Mouse (Mus musculus) heart, embryonic 16.5 days (tissue): ENCODE measurements around the gene Crybb1. TPM values are rescaled to one million over a fixed set of nuclear protein-coding genes. Genes with fewer than 3 reads are reported as not detected.
A peak's percentile ranks its signal among the peaks of the same experiment; 100 is the strongest.

ENCODE experiments used
- ATAC-seq: fragments of 200-750 bp; cut with Nextera tagmentation; replicated peaks from 2 replicates; pipeline ENCODE4 v1.8.0; 2017; ENCODE audit warnings: moderate number of reproducible peaks; ENCODE audit not compliant: insufficient read depth, low FRiP score; ENCODE audit errors: extremely low read depth
- H3K27ac ChIP-seq: fragments of 300-500 bp; sonication (generic); 2 replicates; pipeline ENCODE4 v1.5.1; 2014; ENCODE audit warnings: mild to moderate bottlenecking, low read length, control low read depth, moderate library complexity
- H3K27me3 ChIP-seq: fragments of 300-500 bp; sonication (generic); 2 replicates; pipeline ENCODE4 v1.6.1; 2014; ENCODE audit warnings: low read length, mixed read lengths; ENCODE audit not compliant: control insufficient read depth, insufficient read depth
- H3K36me3 ChIP-seq: fragments of 300-500 bp; sonication (generic); 2 replicates; pipeline ENCODE4 v1.6.1; 2014; ENCODE audit not compliant: control insufficient read depth, insufficient read depth
- H3K4me1 ChIP-seq: fragments of 300-500 bp; sonication (generic); 2 replicates; pipeline ENCODE4 v1.6.1; 2014; ENCODE audit warnings: low read length, mixed read lengths; ENCODE audit not compliant: control insufficient read depth, insufficient read depth
- H3K4me2 ChIP-seq: fragments of 300-500 bp; sonication (generic); 2 replicates; pipeline ENCODE4 v1.6.1; 2014; ENCODE audit warnings: low read depth, mild to moderate bottlenecking, control low read depth, low read length
- H3K4me3 ChIP-seq: fragments of 300-500 bp; sonication (generic); 2 replicates; pipeline ENCODE4 v1.5.1; 2014; ENCODE audit warnings: mild to moderate bottlenecking, control low read depth, low read length
- H3K9ac ChIP-seq: fragments of 300-500 bp; sonication (generic); 2 replicates; pipeline ENCODE4 v1.6.1; 2014; ENCODE audit warnings: low read length, control low read depth
- H3K9me3 ChIP-seq: fragments of 300-500 bp; sonication (generic); replicated peaks from 2 replicates; pipeline ENCODE4 v1.6.1; 2016; ENCODE audit warnings: low read length; ENCODE audit not compliant: control insufficient read depth
- WGBS: fragments of 180-500 bp; shearing (Covaris S2); extraction: QIAGEN DNeasy Blood & Tissue Kit; methylation state at CpG from one replicate; pipeline ENCODE4 v1.1.7; 2014; 5-methylcytosine and 5-hydroxymethylcytosine counted together
- polyA plus RNA-seq: library from polyadenylated mRNA; unstranded; fragments of >200 nt; fragmentation: Nextera tagmentation; extraction: Ambion mirVana; gene quantifications from 2 replicates; pipeline ENCODE4 v1.2.1, GENCODE M21; 2015

Crybb1 gene
- polyA plus RNA-seq, 1 experiment from 2014 or later, result 1.5 TPM

DNA sequence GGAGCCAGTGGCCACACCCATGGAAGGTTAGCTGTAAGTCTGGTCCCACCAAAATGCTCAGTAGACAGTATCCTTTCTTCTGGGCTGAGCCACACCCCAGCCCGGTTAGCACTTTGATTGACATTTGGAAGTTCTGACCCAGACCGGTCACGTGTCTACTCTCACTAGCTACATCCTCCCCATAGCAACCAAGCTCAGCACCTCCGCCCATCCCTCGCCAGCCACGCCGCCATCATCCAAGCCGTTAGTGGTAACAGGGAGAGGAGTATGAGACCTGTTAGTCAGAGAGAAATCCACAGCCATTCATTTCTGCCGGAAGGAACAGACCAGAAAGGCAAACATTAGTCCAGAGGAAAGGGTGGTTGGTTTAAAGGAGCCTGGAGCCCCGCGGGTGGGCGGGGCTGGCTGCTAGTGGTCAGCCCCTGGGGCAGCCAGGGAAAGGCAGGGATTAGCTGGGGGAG is 40.3 kb upstream of the Crybb1 start:
- Histone ChIP-seq H3K36me3 (no peaks in the 10 kb centered on the region), H3K4me1 (peaks cover 2% of the 10 kb centered on the region), H3K27me3 (peaks cover 15% of the 10 kb centered on the region), H3K4me3 (no peak overlapping the region), H3K27ac (peak overlapping the region; percentile 19; the same call in 1 of the 2 replicates), H3K9ac (no peak overlapping the region), H3K4me2 (peak overlapping the region; percentile 10), H3K9me3 (no peaks in the 10 kb centered on the region)
- WGBS, result 28% methylated on average over 12 of the region's 12 CpGs
- no peak for ATAC-seq

- Histone ChIP-seq H3K4me3 (no peak overlapping the region), H3K27me3 (peaks cover 15% of the 10 kb centered on the region), H3K27ac (peak overlapping the region; percentile 19), H3K9me3 (no peaks in the 10 kb centered on the region), H3K4me2 (peak overlapping the region; percentile 10), H3K9ac (no peak overlapping the region), H3K36me3 (no peaks in the 10 kb centered on the region), H3K4me1 (peaks cover 2% of the 10 kb centered on the region)
- ATAC-seq, result no peak
- 46% methylated on average over 9 of the region's 9 CpGs for WGBS
These were observed 39.8 kb upstream of the Crybb1 start for GRCm38 (mm10) chr5:112215801-112216251.

DNA sequence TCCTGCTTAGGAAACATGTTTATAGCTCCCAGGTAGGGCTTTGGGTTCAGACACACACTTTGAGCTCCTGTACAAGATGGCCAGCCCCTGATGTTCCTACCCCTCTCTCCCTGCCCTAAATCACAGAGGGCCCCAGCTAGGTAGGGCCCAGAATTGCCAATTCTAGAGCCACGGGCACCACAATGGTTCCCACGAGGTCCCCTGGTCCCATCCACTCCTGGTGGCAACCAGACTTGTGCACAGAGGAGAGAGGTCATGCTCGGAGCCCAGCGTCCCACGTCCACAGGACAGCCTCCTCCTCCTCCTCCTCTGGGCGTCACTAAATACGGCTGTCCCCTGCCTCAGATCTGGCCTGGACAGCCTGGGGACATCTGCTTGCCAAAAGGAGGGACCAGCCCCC is 39.3 kb upstream of the Crybb1 start:
- H3K4me3 ChIP-seq, result no peak overlapping the region
- H3K27me3 ChIP-seq, result peaks cover 17% of the 10 kb centered on the region
- no peak for ATAC-seq
- H3K9me3 ChIP-seq, result no peaks in the 10 kb centered on the region
- H3K4me2 ChIP-seq, result no peak overlapping the region
- WGBS, result 66% methylated on average over 7 of the region's 7 CpGs
- no peaks in the 10 kb centered on the region for H3K36me3 ChIP-seq
- no peak overlapping the region for H3K9ac ChIP-seq
- H3K4me1 ChIP-seq, result peaks cover 2% of the 10 kb centered on the region
- H3K27ac ChIP-seq, result no peak overlapping the region; the same call in 1 of the 2 replicates

DNA sequence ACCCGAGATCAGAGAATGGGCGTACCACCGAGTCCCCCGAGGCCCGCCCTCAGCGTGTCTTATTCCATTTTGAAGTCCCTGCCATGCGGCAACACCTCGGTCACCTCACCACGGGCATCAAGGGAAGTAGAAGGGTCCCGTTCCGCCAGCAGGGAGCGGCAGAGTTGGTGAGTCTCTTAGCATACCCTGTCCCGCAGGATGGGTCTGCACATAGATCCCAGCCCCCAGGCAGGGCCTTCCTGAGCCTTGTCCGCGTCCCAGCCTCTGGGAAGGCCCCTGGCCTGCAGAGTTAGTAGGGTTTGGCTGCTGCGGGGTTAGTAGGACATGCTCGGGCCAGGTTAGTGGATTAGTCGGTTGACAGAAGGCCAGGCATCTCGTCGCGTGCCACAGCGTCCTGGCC is 38.6 kb upstream of the Crybb1 start:
- Histone ChIP-seq H3K36me3 (no peaks in the 10 kb centered on the region), H3K4me1 (peaks cover 2% of the 10 kb centered on the region), H3K27me3 (peaks cover 17% of the 10 kb centered on the region), H3K4me2 (no peak overlapping the region), H3K4me3 (no peak overlapping the region), H3K9ac (no peak overlapping the region), H3K27ac (no peak overlapping the region), H3K9me3 (no peaks in the 10 kb centered on the region)
- WGBS, result 61% methylated on average over 22 of the region's 22 CpGs
- ATAC-seq, result no peak

- Histone ChIP-seq H3K9me3 (no peaks in the 10 kb centered on the region), H3K4me3 (no peak overlapping the region), H3K27me3 (peaks cover 19% of the 10 kb centered on the region), H3K9ac (no peak overlapping the region), H3K4me1 (peaks cover 2% of the 10 kb centered on the region), H3K4me2 (no peak overlapping the region), H3K27ac (no peak overlapping the region; the same call in 1 of the 2 replicates), H3K36me3 (no peaks in the 10 kb centered on the region)
- ATAC-seq, result no peak
- WGBS, result 51% methylated on average over 4 of the region's 4 CpGs
These were observed 36.9 kb upstream of the Crybb1 start for GRCm38 (mm10) chr5:112218679-112219078.

DNA sequence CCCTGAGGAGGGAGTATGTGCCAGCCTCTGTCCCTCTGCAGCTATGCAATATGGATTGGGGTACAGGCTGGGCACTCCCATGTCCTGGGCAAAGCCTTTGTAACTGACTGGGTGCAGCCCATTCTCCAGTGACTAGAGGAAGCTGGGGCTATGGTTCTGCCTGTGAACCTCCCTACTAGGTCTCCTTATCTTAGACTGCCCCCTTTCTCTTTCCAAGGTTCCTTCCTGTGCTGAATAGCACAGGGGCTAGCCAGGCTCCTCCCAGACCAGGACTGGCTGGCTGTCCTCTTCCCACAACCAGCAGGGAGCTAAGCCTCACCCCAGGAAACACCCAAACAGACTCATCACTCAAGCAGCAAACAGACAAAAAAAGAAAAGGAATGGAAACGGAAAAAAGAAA is 36.2 kb upstream of the Crybb1 start:
- Histone ChIP-seq H3K27me3 (peaks cover 24% of the 10 kb centered on the region), H3K4me3 (no peak overlapping the region), H3K36me3 (no peaks in the 10 kb centered on the region), H3K9ac (no peak overlapping the region), H3K4me2 (no peak overlapping the region), H3K9me3 (no peaks in the 10 kb centered on the region), H3K4me1 (peaks cover 2% of the 10 kb centered on the region), H3K27ac (peak overlapping the region; percentile 62)
- 20% methylated on average over 1 of the region's 1 CpGs for whole genome bisulfite sequencing
- ATAC-seq, result peak; percentile 67

GRCm38 (mm10) chr5:112220203-112220602 is 35.4 kb upstream of the Crybb1 start:
- peaks cover 2% of the 10 kb centered on the region for H3K4me1 ChIP-seq
- no peak overlapping the region for H3K9ac ChIP-seq
- H3K27ac ChIP-seq, result no peak overlapping the region
- 69% methylated on average over 8 of the region's 8 CpGs for WGBS
- H3K9me3 ChIP-seq, result no peaks in the 10 kb centered on the region
- peaks cover 26% of the 10 kb centered on the region for H3K27me3 ChIP-seq
- H3K36me3 ChIP-seq, result no peaks in the 10 kb centered on the region
- no peak overlapping the region for H3K4me2 ChIP-seq
- no peak overlapping the region for H3K4me3 ChIP-seq
- no peak for ATAC-seq

GRCm38 (mm10) chr5:112225591-112225990 is 30.0 kb upstream of the Crybb1 start:
- Histone ChIP-seq H3K4me2 (no peak overlapping the region), H3K27ac (no peak overlapping the region), H3K4me3 (no peak overlapping the region), H3K9ac (no peak overlapping the region), H3K36me3 (no peaks in the 10 kb centered on the region), H3K4me1 (peaks cover 6% of the 10 kb centered on the region), H3K9me3 (no peaks in the 10 kb centered on the region), H3K27me3 (peaks cover 69% of the 10 kb centered on the region)
- no peak for ATAC-seq
- 74% methylated on average over 6 of the region's 6 CpGs for WGBS

DNA sequence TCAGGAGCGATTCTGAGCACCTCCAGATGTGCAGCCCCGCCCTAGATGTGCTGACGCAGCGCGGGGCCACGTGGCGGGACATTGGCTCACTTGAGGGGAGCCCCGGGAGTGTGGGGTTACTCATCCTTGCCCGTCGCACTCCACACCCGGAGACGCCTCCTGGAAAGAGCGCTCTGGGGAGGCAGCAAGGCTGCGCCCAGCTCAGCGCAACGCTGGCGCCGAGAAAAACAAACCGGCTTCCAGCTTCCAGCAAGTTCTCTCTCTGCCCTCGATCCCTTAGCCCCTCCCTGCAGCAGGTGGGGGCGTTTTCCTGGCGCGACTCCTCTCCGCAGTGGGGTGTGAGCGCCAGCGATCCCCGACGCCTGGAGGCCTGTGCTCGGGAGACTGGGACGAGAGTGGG is 28.3 kb upstream of the Crybb1 start:
- no peaks in the 10 kb centered on the region for H3K9me3 ChIP-seq
- peaks cover 73% of the 10 kb centered on the region for H3K27me3 ChIP-seq
- H3K4me1 ChIP-seq, result peaks cover 6% of the 10 kb centered on the region
- H3K36me3 ChIP-seq, result no peaks in the 10 kb centered on the region
- H3K4me3 ChIP-seq, result peak overlapping the region; percentile 27
- H3K27ac ChIP-seq, result no peak overlapping the region
- WGBS, result under 1% methylated on average over 29 of the region's 30 CpGs
- ATAC-seq, result no peak
- peak overlapping the region; percentile 48 for H3K4me2 ChIP-seq
- H3K9ac ChIP-seq, result no peak overlapping the region; the same call in 1 of the 2 replicates
